Mouse (Mus musculus) kidney, postnatal 14 days (tissue): ENCODE results near the gene 2010111I01Rik.
A peak's percentile ranks its signal among the peaks of the same experiment; 100 is the strongest.
"Not testable (repeated sequence)": the region's sequence is repeated elsewhere in the genome, so short reads cannot be mapped to it uniquely, and the experiment has no call there.

ENCODE experiments used
- DNase-seq: peaks from one replicate; pipeline ENCODE4 v3.0.0; 2022; ENCODE audit warnings: mixed read lengths

The 2010111I01Rik gene

GRCm38 (mm10) chr13:62956776-62957175, 7.9 kb upstream of the 2010111I01Rik start:
- DNase-seq, result no peak

- no peak for DNase-seq
These were observed 1.3 kb upstream of the 2010111I01Rik start for GRCm38 (mm10) chr13:62963358-62963757.

- DNase-seq, result peak; percentile 15
These were observed 3.5 kb downstream of the 2010111I01Rik start for GRCm38 (mm10) chr13:62968223-62968622.

- DNase-seq, result no peak
These were observed 6.0 kb downstream of the 2010111I01Rik start for GRCm38 (mm10) chr13:62970515-62971269.

- no peak for DNase-seq
These were observed 7.7 kb downstream of the 2010111I01Rik start for GRCm38 (mm10) chr13:62972403-62972802.

GRCm38 (mm10) chr13:62973111-62973510, 8.4 kb downstream of the 2010111I01Rik start:
- no peak for DNase-seq

GRCm38 (mm10) chr13:62978104-62978503, 13.4 kb downstream of the 2010111I01Rik start:
- DNase-seq, result peak; percentile 62

GRCm38 (mm10) chr13:62978784-62979183, 14.1 kb downstream of the 2010111I01Rik start:
- no peak for DNase-seq

GRCm38 (mm10) chr13:62979215-62979614, 14.5 kb downstream of the 2010111I01Rik start:
- no peak for DNase-seq

- peak; percentile 17 for DNase-seq
These were observed 15.4 kb downstream of the 2010111I01Rik start for GRCm38 (mm10) chr13:62980131-62980530.

GRCm38 (mm10) chr13:62984485-62984884, 19.8 kb downstream of the 2010111I01Rik start:
- DNase-seq, result no peak

- DNase-seq, result no peak
These were observed 25.3 kb downstream of the 2010111I01Rik start for GRCm38 (mm10) chr13:62989891-62990490.

- no peak for DNase-seq
These were observed 29.1 kb downstream of the 2010111I01Rik start for GRCm38 (mm10) chr13:62993543-62994477.

GRCm38 (mm10) chr13:62996767-62997166, 32.1 kb downstream of the 2010111I01Rik start:
- no peak for DNase-seq

- not testable (repeated sequence) for DNase-seq
These were observed 42.8 kb downstream of the 2010111I01Rik start for GRCm38 (mm10) chr13:63007491-63007890.

GRCm38 (mm10) chr13:63010345-63011090, 45.8 kb downstream of the 2010111I01Rik start:
- no peak for DNase-seq

GRCm38 (mm10) chr13:63014353-63014752, 49.7 kb downstream of the 2010111I01Rik start:
- DNase-seq, result no peak

GRCm38 (mm10) chr13:63015362-63015761, 50.7 kb downstream of the 2010111I01Rik start:
- DNase-seq, result no peak

GRCm38 (mm10) chr13:63016056-63016455, 51.4 kb downstream of the 2010111I01Rik start:
- DNase-seq, result no peak

- DNase-seq, result peak; percentile 18
These were observed 58.8 kb downstream of the 2010111I01Rik start for GRCm38 (mm10) chr13:63023243-63024217.

- DNase-seq, result no peak
These were observed 65.3 kb downstream of the 2010111I01Rik start for GRCm38 (mm10) chr13:63030023-63030422.
